Mouse (Mus musculus): ENCODE measurements at regions not wholly inside any gene's neighbourhood (a gene's known extent, or its start where the extent isn't known, plus 50 kb on each side); places are given as distances from the start of the nearest gene placed in this dataset.
A peak's percentile ranks its signal among the peaks of the same experiment; 100 is the strongest.

GRCm38 (mm10) chr3:53965142-53965541 lies 101.5 kb upstream of the Ufm1 start:
- no peak for DNase-seq

GRCm38 (mm10) chr3:53953801-53954200 lies 90.2 kb upstream of the Ufm1 start:
- no peak for DNase-seq

GRCm38 (mm10) chr3:53939684-53940189 lies 76.1 kb upstream of the Ufm1 start:
- no peak for DNase-seq

DNA sequence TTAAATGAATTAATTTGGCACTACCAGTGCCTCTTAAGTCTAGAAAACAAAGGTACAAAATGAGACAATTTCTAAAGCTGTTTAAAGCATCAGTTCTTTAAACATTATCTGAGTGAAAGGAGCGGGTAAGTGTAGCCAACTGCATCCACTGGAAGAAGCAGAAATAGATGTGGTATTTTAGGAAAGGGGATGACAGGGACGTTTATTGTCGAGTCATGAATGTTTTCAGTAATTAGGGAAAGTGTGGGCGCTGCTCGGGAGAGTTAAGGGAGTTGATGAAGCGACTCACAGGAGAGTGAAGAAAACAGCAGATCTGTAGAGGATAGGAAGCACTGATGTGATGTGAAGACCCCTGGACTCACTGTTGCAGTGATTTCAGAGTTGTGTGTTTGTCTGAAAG lies 68.1 kb upstream of the Ufm1 start:
- no peak for DNase-seq

- peak in 1 of 2 experiments; percentile 31 for DNase-seq
Measured at GRCm38 (mm10) chr3:53919941-53920340, 56.3 kb upstream of the Ufm1 start.

DNA sequence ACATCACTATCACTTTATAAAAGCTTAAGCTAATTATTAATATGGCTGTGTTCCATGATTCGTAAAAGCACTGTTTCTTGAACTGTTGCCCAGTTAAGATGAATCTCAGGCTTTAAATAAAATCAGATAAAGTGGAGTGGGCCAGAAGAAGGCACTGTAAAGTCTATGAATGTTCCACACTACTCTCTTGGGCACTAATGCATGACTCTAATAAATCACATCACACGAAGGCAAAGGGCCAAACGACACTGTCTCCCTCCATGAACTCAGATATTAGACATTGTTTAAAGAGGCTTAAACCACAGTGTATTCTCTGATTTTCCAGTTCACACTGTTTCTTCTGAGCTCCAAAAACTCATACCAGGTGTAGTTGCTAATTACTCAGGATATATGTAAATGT lies 55.9 kb upstream of the Ufm1 start:
- no peak for DNase-seq

- DNase-seq, result no peak
Measured at GRCm38 (mm10) chr3:53917960-53918359, 54.3 kb upstream of the Ufm1 start.

DNA sequence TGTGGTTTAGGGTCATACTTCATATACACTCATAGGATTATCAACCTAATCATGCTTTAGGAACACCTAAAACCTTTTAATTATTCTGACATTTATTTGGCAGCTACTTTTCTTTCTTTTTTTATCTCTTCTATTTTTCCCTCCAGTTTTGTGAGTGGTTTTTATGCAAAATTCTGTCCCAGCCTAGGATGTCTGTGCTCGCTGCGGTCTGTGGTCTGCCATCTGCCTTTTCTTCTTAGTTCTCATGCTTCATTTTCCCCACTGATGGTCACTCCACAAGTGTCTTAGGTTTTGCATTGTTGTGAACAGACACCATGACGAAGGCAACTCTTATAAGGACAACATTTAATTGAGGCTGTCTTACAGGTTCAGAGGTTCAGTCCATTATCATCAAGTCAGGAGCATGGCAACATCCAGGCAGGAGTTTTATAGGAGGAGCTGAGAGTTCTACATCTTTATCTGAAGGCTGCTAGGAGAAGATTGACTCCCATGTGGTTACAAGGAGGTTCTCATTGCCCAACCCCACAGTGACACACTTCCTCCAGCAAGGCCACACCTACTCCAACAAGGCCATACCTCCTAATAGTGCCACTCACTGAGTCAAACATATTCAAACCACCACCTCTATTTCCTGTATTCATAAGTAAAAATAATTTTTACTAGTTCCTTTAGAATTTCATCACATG lies 50.5 kb upstream of the Ufm1 start:
- DNase-seq, result no peak
